Mouse (Mus musculus) spleen, adult 2 months (tissue): ENCODE measurements around the gene Kdm1b. TPM values are rescaled to one million over a fixed set of nuclear protein-coding genes. Genes with fewer than 3 reads are reported as not detected.

Experiments
- DNase-seq, 2 experiments: peaks; one replicate each; pipeline versions ENCODE4 v3.0.0 to v3.0.0-alpha.2; 2012 to 2021; ENCODE audit warnings: low spot score in 2 of 2, low read depth in 1 of 2
- H3K27ac ChIP-seq: fragments of 200-500 bp; 2 replicates; pipeline ENCODE4 v1.5.1; 2012; ENCODE audit warnings: low read length, inconsistent platforms; ENCODE audit not compliant: insufficient read depth
- H3K27me3 ChIP-seq: fragments of 200-500 bp; 2 replicates; pipeline ENCODE4 v1.6.1; 2012; ENCODE audit warnings: mild to moderate bottlenecking, moderate library complexity, low read length, inconsistent platforms; ENCODE audit not compliant: control insufficient read depth, insufficient read depth
- H3K36me3 ChIP-seq: fragments of 200-500 bp; 2 replicates; pipeline ENCODE4 v1.6.1; 2012; ENCODE audit warnings: mild to moderate bottlenecking, low read length, inconsistent platforms; ENCODE audit not compliant: control insufficient read depth, insufficient read depth
- H3K4me1 ChIP-seq: fragments of 200-500 bp; 2 replicates; pipeline ENCODE4 v1.6.1; 2011; ENCODE audit warnings: inconsistent platforms; ENCODE audit not compliant: control insufficient read depth, insufficient read depth, insufficient read length
- H3K4me3 ChIP-seq: fragments of 200-500 bp; 2 replicates; pipeline ENCODE4 v1.5.1; 2011; ENCODE audit warnings: mild to moderate bottlenecking, inconsistent platforms; ENCODE audit not compliant: insufficient read depth, insufficient read length; ENCODE audit errors: extremely low read depth
- CTCF ChIP-seq: fragments of 200-500 bp; IDR thresholded peaks from 2 replicates; pipeline ENCODE4 v1.5.1; 2011; ENCODE audit warnings: mild to moderate bottlenecking, inconsistent platforms; ENCODE audit not compliant: insufficient read depth, insufficient read length, insufficient replicate concordance; ENCODE audit errors: extremely low read depth
- POLR2A ChIP-seq: fragments of 200-500 bp; IDR thresholded peaks from 2 replicates; pipeline ENCODE4 v1.6.1; 2011; ENCODE audit warnings: low read depth, low read length, inconsistent platforms
- WGBS: fragments of 180-500 bp; shearing (Covaris S2); methylation state at CpG from one replicate; pipeline ENCODE4 v1.1.7; 2018; 5-methylcytosine and 5-hydroxymethylcytosine counted together
- polyA plus RNA-seq: library from polyadenylated mRNA; depleted of rRNA; stranded (reverse); fragments of >200 nt; gene quantifications from 2 replicates; pipeline ENCODE4 v1.2.3, GENCODE M21; 2012; rRNA removed

Gene Kdm1b
- polyA plus RNA-seq = 5.3 and 7.3 TPM in 2 replicates

DNA sequence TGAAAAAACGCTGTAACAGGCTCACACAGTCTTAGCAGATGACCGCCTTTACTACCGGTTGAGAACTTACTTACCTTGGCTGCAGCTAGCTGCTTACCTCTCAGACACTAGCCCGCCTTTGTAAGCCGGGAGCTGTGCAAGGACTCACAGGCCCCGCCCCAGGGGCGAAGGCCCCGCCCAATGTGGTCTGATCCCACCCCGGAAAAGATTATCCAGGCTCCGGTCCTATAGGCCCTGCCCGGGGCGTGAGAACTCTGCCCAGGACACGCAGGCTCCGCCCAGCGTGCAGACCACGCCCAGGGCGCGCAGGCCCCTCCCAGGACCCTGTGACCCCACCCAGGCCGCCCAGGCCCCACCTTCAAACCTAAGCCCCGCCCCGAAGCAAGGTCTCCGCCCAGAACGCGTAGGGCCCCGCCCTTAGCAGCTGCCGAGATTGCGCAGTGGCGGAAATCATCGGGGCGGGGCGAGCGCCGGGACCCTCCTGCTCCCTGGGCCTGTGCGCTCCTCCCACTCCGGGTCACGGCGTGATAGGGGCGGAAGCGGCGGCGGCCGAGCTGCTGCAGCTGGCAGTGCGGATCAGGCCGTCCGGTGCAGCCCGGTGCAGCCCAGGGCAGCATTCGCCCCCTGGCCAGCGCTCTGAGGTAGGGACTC, at the start of gene Kdm1b:
TSS of gene Kdm1b (plus strand) at position 470 of the 651 bp plus-strand sequence.
- peak within 1 kb of the TSS; percentile 66 for H3K27ac ChIP-seq
- H3K4me1 ChIP-seq = peaks cover 5% of the 10 kb centered on the region
- H3K27me3 ChIP-seq = 0 out of 2 replicates have a peak, but pooled peaks cover 3% of the 10 kb centered on the region
- H3K36me3 ChIP-seq = no peaks in the 10 kb centered on the region
- peak within 1 kb of the TSS; percentile 92 for H3K4me3 ChIP-seq
- under 1% methylated on average over 48 of the region's 48 CpGs for WGBS
- no peak for TF ChIP-seq CTCF
- TF ChIP-seq POLR2A = peak; percentile 91
- DNase-seq = peak; percentile 93 to 98

DNA sequence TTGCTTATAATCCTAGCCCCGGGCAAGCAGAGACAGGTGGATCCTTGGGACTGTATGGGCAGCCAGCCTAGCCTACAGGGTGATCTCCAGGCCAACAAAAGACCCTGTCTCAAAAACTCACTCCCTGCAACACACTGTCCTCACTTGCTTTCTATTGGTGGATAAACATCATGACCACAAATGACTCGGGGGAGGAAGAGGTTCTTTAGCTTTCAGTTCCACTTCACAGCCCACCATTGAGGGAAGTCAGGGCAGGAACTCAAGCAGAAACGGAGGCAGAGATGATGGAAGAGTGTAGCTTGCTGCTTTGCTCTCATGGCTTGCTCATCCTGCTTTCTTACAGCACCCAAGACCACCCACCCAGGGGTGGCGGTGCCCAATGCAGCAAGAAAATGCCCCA, 45.9 kb upstream of the Kdm1b start:
- Histone ChIP-seq H3K27me3 (no peaks in the 10 kb centered on the region), H3K36me3 (no peaks in the 10 kb centered on the region), H3K4me3 (no peak overlapping the region), H3K27ac (no peak overlapping the region), H3K4me1 (no peaks in the 10 kb centered on the region)
- DNase-seq = no peak
- 46% methylated on average over 4 of the region's 4 CpGs for WGBS
- TF ChIP-seq POLR2A (no peak), CTCF (no peak)

DNA sequence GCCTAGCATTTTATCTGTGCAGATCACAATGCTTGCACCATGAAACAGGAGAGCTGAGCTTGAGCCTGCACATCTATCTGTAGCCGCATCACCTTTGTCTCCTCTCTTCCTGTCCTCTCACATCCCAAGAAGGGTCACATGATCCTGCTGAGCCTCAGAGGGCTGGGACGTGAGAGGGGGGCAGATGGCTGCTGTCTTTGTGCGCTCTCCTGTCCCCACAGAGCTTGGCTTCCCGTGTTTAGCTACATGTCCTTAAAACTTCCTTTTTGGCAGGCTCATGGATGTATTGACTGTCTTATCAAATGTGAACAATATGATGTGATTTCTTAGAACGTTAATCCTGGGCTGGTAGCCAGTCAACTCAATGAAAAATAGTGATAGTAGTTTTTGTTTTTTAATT, 43.8 kb upstream of the Kdm1b start:
- no peaks in the 10 kb centered on the region for H3K4me1 ChIP-seq
- no peak overlapping the region for H3K4me3 ChIP-seq
- TF ChIP-seq POLR2A (no peak), CTCF (no peak)
- DNase-seq = no peak
- H3K27me3 ChIP-seq = no peaks in the 10 kb centered on the region
- H3K36me3 ChIP-seq = no peaks in the 10 kb centered on the region
- WGBS = 68% methylated on average over 5 of the region's 5 CpGs
- no peak overlapping the region for H3K27ac ChIP-seq

DNA sequence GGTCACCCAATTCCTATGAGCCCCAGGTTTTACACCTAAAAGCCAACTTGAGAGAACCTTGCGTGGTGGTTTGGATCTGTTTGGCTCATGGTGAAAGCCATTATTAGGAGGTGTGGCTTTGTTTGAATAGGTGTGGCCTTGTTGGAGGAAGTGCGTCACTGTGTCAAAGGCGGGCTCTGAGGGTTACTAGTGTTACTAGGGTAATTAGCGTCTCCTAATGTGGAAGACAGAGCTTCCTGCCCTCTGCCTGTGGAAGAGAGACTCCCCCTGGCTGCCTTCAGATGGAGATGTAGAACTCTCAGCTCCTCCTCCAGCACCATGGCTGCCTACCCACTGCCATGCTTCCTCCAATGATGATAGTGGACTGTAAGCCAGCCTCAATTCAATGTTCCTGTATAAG, 41.7 kb upstream of the Kdm1b start:
- Histone ChIP-seq H3K4me3 (no peak overlapping the region), H3K36me3 (no peaks in the 10 kb centered on the region), H3K4me1 (no peaks in the 10 kb centered on the region), H3K27me3 (no peaks in the 10 kb centered on the region), H3K27ac (no peak overlapping the region)
- DNase-seq = no peak
- 77% methylated on average over 4 of the region's 4 CpGs for WGBS
- TF ChIP-seq CTCF (no peak), POLR2A (no peak)

DNA sequence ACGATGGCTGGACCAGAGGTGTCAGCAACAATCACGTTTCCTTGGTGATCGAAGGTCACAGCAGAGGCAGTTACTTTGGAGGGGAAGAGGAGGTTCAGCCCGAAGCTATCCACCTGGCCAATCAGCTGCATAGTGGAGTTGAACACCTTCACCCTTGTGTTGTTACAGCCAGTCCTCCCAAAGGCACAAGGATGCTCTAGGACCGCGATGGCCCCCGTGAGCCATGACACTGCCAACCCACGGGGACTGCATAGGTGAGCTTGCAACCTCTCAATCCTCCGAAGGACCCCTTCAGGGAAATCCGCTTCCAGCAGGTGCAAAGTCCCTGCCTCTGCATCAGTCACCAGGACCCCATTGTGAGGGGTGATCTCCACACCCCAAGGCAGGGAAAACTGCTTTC, 29.6 kb upstream of the Kdm1b start:
- peak overlapping the region; percentile 73; the same call in 1 of the 2 replicates for H3K4me3 ChIP-seq
- no peaks in the 10 kb centered on the region for H3K27me3 ChIP-seq
- 80% methylated on average over 10 of the region's 10 CpGs for WGBS
- no peak for DNase-seq
- no peak for TF ChIP-seq POLR2A
- TF ChIP-seq CTCF = no peak
- no peak overlapping the region for H3K27ac ChIP-seq
- H3K4me1 ChIP-seq = peaks cover 7% of the 10 kb centered on the region
- H3K36me3 ChIP-seq = no peaks in the 10 kb centered on the region

DNA sequence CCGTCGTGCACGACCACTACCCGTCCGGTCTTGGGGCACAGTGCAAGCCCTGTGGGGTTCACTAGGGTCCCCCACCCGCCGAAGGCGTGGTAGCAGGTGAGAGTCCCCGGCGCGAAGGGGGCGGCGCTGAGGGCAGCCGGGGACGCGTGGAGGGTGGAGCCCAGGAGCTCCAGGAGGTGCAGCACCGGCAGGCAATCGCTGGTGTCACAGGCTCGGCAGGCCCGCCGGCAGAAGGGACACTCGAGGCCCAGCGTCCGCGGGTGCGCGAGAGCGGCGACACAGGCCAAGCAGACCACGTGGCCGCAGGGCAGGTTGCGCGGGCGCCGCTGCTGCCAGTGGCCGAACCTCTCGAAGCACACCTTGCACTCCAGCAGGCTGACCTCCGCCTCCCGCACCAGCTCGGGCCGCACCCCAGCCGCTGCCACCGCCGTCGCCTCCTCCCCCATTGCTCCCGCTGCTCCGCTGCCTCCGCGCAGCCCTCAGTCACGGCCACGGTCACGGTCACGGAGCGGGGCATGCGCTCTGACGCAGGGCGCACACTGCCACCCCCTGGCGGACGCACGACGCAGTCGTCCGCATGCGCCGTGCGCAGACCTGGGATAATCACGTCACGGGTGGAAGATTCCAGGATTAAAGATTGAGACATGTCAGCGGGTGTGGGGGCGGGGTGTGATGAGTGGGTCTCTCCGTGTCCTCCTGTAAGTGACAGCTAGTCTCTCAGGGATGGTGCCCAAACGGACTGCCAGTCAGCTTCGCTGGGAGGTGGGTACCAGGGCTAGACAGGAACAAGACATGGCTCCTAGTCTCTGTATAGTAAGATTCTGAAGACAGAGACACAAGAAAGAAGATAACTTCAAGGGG, 28.7 kb upstream of the Kdm1b start, which contains the start of gene Nhlrc1:
TSS of gene Nhlrc1 (minus strand) at position 517 of the 861 bp plus-strand sequence.
- Histone ChIP-seq H3K4me3 (peak within 1 kb of the TSS; percentile 73), H3K27ac (no peak within 1 kb of the TSS), H3K27me3 (no peaks in the 10 kb centered on the region), H3K4me1 (peaks cover 7% of the 10 kb centered on the region), H3K36me3 (no peaks in the 10 kb centered on the region)
- WGBS = 3% methylated on average over 70 of the region's 73 CpGs
- TF ChIP-seq POLR2A (no peak), CTCF (peak; percentile 73; the same call in 1 of the 2 replicates)
- DNase-seq = peak; percentile 17 to 41
